Mouse (Mus musculus): ENCODE measurements around the gene Emilin2. TPM values are rescaled to one million over a fixed set of nuclear protein-coding genes. Genes with fewer than 3 reads are reported as not detected.
"Not testable (repeated sequence)": the region's sequence is repeated elsewhere in the genome, so short reads cannot be mapped to it uniquely, and the experiment has no call there.

Emilin2 gene
- 100 to 1,000 TPM; 169 to 172 TPM for total RNA-seq (2021)

DNA sequence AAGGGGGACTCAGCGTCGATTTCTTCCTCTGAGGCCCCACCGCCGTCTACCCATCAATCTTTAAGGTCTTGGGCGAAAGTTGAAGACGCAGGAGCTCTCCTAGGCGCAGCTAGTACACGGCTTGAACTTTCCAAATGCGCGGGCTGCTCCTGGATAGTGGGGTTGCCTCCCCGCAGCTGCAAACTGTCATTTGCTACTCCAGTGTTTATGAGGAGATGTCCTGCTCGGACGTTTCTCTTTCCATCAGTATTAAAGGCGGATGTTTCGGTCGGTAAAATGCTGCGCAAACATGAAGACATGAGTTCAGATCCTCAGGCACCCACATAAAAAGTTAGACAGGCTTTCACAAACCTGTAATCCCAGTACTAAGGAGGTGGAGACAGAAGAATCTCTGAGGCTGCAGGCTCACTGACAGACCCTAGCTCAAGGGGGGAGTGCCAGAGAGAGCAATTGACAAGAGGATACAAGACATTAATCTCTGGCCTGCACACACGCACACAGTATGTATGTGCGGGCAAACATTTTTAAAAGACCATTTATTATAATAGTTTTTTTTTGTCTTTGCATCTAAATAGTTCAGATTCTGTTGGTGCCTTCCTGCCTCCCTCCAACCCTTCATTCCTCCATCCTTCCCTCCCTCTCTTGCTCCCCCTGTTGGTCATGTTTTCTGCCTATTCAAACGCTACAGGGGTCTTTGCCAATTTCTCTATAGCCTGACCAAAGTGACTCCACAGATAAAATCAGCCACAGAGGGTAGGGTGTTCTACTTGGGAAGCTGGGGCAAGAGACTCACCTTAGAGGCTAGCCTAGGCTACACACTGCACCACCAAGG lies at the start of gene Emilin2:
TSS of gene Emilin2 (minus strand) at position 639 of the 832 bp plus-strand sequence.
- peak; percentile 73 for DNase-seq

DNA sequence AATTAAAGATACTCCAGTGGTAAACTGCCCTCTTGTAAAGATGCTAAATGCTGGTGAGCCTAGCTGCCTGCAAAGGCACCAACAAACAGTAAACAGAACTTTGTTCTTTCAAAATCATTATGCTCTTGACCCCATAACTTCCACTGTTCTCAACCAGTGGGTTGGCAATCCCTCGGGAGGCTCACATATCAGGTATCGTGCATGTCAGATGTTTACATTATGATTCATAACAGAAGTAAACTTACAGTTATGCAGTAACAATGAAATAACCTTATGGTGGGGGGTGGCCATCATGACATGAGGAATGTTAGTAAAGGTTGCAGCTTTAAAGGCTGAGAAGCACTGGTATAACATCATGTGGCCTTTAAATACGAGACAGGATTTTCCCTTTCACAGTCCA lies 43.7 kb upstream of the Emilin2 start:
- no peak for DNase-seq

DNA sequence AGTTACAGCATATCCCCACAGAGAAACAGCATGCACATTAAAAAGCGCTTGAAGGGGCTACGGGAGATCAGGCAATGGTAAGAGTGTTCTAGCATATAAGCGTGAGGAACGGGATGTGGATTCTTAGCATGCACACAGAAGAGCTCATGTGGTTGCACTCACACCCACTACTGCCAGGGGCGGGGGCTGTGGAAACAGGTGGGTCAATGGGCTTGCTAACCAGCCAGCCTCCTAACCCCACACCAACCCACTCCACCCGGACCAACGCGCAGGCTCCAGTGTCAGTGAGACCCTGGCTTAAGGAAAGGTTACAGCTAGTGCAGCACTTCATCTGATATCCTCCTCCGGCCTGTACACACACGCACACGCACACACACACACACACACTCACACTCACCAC lies 42.4 kb upstream of the Emilin2 start:
- no peak for DNase-seq

DNA sequence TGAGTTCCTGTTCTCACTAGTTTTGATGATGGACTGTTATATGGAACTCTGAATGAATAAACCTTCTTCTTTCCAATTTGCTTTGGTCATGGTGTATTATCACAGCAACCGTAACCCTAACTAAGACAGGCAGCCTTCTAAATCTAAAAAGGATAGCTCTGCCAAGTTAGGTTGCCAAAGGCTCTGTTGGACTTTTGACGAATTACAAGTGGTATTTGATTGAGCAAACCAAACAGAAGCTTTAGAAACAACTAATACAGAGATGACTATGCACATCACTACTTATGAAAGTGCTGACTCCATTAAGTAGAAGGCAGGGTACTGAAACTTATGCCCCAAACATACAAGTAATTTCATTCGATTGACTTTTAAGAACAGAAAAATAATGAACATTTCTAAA lies 36.4 kb upstream of the Emilin2 start:
- no peak for DNase-seq

DNA sequence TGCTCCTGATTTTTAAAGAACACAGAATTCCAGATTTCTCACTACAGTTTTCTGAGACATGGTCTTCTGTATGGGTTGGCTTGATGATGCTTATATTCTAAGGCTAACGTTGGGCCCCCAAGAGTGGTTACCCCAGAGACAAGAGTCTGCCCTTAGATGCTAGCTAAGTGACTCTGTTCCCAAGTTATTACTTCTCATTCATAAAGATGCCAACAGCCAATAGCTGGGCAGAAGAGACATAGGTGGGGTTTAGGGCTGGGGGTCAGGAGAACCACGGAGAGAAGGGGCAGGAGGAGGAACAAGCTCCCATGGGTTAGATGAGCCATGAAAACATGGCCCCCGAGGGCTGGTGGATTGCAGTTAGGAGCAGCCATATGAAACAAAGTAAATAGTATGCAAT lies 30.2 kb upstream of the Emilin2 start:
- DNase-seq, result no peak

DNA sequence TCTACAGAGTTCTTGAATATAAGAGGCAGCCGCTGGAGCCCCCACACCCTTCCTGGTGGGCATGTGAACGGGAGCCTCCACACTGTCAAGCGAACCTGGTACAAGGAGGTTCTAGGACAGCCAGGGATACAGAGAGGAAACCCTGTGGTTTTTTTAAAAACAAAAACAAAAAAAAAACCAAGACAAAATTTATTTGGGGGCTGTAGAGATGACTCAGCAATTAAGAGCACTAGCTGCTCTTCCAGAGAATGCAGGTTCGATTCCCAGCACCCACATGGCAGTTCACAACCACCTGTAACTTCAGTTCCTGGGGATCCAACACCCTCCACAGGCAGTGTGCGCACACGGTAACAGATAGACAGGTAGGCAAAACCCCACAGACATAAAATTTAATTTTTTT lies 26.8 kb upstream of the Emilin2 start:
- DNase-seq, result no peak

GRCm38 (mm10) chr17:71337546-71337945 lies 25.8 kb upstream of the Emilin2 start:
- no peak for DNase-seq

GRCm38 (mm10) chr17:71336421-71336820 lies 24.6 kb upstream of the Emilin2 start:
- DNase-seq, result no peak

- DNase-seq, result no peak
Measured at GRCm38 (mm10) chr17:71332298-71332697, 20.5 kb upstream of the Emilin2 start.

GRCm38 (mm10) chr17:71320731-71321130 lies 9.0 kb upstream of the Emilin2 start:
- not testable (repeated sequence) for DNase-seq

GRCm38 (mm10) chr17:71319361-71319760 lies 7.6 kb upstream of the Emilin2 start:
- no peak for DNase-seq

DNA sequence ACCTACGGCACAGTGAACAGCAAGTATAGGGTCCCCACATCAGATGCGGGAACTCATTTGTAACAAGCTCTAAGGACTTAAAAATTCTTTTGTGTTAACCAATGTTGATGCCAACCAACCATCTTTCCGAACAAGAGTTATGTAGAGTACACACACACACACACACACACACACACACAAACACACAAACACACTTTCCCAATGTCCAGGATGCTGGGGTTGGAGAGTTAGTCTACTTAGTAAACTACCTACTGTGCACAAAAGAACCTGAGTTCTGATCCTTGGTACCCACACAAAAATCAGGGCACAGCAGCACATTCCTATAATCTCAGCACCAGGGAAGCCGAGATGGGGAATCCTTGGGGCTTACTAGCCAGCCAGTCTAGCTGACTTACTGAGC lies 5.8 kb upstream of the Emilin2 start:
- DNase-seq, result no peak

- no peak for DNase-seq
Measured at GRCm38 (mm10) chr17:71314315-71314714, 2.5 kb upstream of the Emilin2 start.

DNA sequence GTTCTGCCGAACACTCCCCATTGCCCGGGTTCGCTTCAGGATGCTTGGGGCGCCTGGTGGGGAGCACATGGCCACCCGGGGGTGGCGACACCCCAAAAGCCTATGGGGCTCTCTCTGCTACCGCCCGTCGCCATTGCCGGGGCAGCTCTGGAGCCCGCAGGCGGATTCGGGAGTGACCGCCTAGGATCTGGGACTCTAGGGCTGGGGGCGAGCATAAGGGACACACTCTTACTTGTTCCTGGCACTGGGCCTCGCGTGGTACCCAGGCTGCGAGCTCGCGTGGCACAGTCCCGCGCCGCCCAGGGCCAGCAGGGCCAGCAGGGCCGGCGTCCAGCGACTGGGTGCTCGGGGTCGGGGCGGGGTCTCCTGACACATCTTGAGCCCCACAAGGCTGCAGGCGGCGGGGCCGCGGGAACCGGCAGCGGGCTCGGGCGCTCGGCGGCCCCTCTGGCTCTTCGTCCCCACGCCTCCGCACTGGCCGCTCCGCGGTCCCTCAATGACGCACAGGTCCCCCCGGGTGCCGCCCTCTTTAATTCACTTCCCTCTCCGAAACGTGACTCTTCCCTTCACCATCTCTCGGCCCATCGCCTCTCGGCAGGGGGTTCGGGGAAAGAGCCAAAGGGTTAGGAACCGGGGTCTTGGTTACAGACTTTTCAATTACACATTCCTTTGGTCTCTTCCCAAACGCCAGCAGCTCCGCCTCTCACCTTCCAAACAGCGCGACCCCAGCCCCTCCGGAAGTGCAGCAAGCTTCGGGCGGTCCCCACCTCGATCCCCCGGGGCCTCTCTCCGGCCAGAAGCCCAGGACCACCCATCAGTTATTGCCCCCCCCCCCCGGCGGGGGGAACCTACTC lies 1.1 kb downstream of the Emilin2 start:
- peak; percentile 73 for DNase-seq

- DNase-seq, result peak; percentile 43
Measured at GRCm38 (mm10) chr17:71309711-71310485, 1.9 kb downstream of the Emilin2 start.

GRCm38 (mm10) chr17:71309141-71309540 lies 2.6 kb downstream of the Emilin2 start:
- DNase-seq, result no peak

DNA sequence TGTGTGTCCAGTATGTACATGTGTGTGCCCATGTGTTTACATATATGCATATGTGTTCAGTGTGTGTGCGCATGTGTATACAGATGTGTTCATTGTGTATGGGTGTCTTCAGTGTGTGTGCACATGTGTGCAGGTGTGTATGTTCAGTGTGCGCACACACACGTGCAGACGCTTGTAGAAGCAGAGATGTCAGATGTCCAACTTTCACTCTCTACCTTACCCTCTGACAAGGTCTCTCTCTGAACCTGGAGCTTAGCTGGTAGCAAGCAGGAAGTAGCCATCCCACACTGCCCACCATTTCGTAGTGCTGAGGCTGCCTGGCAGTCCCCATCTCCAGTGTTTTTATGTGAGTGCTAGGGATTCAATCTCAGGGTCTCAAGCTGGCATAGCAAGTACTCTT lies 3.5 kb downstream of the Emilin2 start:
- no peak for DNase-seq

DNA sequence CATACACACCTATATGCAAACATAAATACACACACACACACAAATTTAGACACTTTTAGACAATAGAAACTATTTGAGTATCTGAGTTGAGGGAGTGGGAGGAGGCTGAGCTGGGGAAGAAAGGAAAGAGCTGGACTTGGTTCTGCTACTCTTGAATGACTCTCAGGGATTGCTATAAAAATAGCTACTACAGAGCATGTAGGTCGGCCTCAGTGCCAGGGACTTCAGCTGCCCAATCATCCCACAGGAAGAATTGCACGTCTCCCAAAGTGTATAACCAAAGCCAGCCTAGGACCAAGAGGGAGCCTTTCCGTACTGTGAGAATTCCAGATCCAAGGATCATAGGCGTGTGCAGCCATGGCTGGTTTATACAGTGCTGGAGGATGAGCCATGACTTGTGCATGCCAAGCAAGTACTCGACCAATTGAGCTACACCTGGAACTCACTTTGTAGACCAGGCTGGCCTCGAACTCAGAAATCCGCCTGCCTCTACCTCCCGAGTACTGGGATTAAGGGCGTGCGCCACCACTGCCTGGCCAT lies 4.5 kb downstream of the Emilin2 start:
- peak; percentile 48 for DNase-seq

- DNase-seq, result no peak
Measured at GRCm38 (mm10) chr17:71306716-71307115, 5.1 kb downstream of the Emilin2 start.

GRCm38 (mm10) chr17:71306091-71306490 lies 5.7 kb downstream of the Emilin2 start:
- DNase-seq, result no peak

DNA sequence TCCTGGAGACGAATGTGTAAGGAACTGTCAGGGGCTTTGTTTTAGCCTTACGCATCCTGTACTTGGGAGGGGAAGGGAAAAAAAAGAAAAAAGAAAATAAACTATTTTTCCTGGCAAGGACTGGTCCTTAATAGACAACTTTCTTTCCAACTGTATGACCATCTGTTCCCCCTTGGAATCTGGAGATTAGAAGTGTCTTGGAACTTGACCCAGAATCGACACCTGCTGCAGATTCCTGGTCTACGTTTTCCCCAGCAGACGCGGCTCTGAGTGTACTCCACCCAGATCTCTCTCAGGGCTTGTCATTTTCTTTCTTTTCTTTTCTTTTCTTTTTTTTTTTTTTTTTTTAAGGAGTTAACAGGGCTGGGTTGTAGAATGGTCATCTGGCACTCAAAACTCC lies 8.3 kb downstream of the Emilin2 start:
- DNase-seq, result peak; percentile 6

DNA sequence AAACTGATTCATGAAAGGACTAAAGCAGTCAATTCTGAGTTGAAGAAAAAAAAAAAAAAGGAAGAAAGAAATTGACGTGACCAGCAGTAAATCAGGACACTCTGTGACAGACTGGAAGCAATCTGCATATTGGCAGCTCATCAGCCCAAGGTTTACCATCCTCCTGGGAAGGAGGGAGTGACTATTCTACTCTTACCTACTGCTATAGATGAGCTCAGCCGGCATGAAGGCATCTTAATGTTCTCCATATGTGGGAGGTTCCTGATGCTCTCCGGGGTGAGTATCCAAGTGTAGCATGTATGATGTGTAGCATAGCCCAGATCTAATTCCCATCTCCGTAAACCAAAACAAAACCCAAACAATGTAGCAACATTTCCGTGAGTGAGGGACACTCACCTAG lies 10.4 kb downstream of the Emilin2 start:
- no peak for DNase-seq

- no peak for DNase-seq
Measured at GRCm38 (mm10) chr17:71300338-71300737, 11.4 kb downstream of the Emilin2 start.
